Mouse (Mus musculus) bone marrow, adult 2 months (tissue): ENCODE measurements around the gene Ceacam18.

Experiments used
- CTCF ChIP-seq: fragments of 200-500 bp; IDR thresholded peaks from 2 replicates; pipeline ENCODE4 v1.5.1; 2011; ENCODE audit warnings: low read length, control low read depth; ENCODE audit not compliant: control insufficient read depth, insufficient read depth
- POLR2A ChIP-seq: fragments of 200-500 bp; IDR thresholded peaks from 2 replicates; pipeline ENCODE4 v1.6.1; 2011; ENCODE audit warnings: low read depth, mild to moderate bottlenecking, control low read depth, low read length, borderline replicate concordance; ENCODE audit not compliant: control insufficient read depth

DNA sequence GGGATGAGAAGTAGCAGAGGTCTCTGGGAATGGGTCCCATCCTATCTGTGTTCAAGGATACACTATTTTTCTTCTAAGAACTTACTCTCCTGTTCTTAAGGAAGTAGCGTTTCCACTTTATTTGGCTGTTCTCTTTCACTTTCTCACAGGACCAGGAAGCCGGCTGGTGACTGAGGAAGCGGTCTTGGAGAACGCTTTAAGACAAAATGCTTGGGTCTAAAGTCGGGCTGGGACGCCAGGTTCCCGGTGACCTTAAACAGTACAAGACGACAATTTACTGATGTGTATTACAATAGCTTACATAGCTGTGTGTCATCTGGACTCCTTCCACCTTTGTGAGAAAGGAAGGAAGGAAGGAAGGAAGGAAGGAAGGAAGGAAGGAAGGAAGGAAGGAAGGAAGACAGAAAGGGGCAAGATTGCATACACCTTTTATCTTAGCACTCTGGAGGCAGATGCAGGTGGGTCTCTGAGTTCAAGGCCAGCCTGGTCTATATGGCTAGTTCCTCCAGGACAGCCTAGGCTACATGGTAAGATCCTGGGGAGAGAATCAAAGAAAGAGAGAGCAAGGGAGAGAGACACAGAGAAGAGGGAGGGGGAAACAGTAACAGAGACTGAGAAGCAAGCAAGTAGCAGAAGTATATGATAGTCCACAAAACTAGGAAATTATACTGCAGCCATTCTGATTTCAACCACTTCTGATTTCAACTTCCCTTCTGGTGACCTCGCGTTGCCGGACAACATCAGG is 36.7 kb downstream of the Ceacam18 start:
- no peak for TF ChIP-seq POLR2A
- no peak for TF ChIP-seq CTCF
